11 mouse cellular contexts compared by ENCODE assay signal in the genomic region with DNA sequence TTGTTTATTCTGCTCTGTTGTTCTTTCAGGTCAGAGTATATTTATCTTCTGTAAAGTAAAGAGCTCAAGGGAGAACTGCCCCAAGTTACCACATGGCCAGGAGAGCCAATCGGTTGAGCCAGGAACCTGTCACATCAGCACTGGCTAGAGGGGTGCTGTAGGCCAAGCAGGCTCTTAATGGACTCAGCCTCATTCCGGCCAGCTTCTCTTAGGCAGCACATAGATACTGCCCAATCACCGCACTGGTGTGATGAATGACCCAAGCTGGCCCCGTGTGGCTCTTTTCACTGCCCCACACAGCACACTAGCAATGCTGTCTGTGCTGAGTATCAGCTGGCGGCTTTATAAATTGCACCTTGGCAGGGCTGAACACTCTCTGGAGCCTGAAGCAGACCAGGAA.
DNase-seq lines count a peak whose midpoint lies in the region; ATAC-seq and TF ChIP-seq lines count a peak whose summit lies in the region.
"Had no signal": no experiment of that assay in that cellular context is flagged by ENCODE, and none has a peak within 500 bp of the region (broad histone marks: within the 10 kb centered on the region; RNA-seq: fewer than 3 reads in every experiment).

No protein-coding gene starts in this region.

- H3K9me3 ChIP-seq in forebrain, embryonic 16.5 days (ENCODE audit: control insufficient read depth, low read length) = no peaks in the 10 kb centered on the region
- H3K9me3 ChIP-seq in hindbrain, embryonic 11.5 days (ENCODE audit: control insufficient read depth, low read length) = no peaks in the 10 kb centered on the region
- H3K9me3 ChIP-seq in neural tube, embryonic 11.5 days (ENCODE audit: control insufficient read depth, low read length) = no peaks in the 10 kb centered on the region
- H3K9me3 ChIP-seq in intestine, postnatal 0 days (ENCODE audit: control insufficient read depth) = no peaks in the 10 kb centered on the region

- 49% methylated on average over 5 of the region's 5 CpGs for WGBS in forebrain, embryonic 16.5 days
- WGBS in hindbrain, embryonic 11.5 days = 47% methylated on average over 5 of the region's 5 CpGs
- 45% methylated on average over 5 of the region's 5 CpGs for WGBS in neural tube, embryonic 11.5 days
- WGBS in intestine, postnatal 0 days = 56% methylated on average over 5 of the region's 5 CpGs

- no peak overlapping the region for H3K4me2 ChIP-seq in forebrain, embryonic 16.5 days (ENCODE audit: low read length)
- H3K4me2 ChIP-seq in hindbrain, embryonic 11.5 days (replicated peaks; ENCODE audit: low read depth, low read length) = no peak overlapping the region
- no peak overlapping the region for H3K4me2 ChIP-seq in neural tube, embryonic 11.5 days (ENCODE audit: low read depth)
- H3K4me2 ChIP-seq in intestine, postnatal 0 days (replicated peaks; ENCODE audit: low read depth) = no peak overlapping the region

- H3K27ac ChIP-seq in forebrain, embryonic 16.5 days (ENCODE audit: low read length) = no peak overlapping the region
- H3K27ac ChIP-seq in hindbrain, embryonic 11.5 days (ENCODE audit: low read depth, low read length) = no peak overlapping the region
- H3K27ac ChIP-seq in neural tube, embryonic 11.5 days (ENCODE audit: low read depth, low read length) = no peak overlapping the region
- no peak overlapping the region for H3K27ac ChIP-seq in intestine, postnatal 0 days (ENCODE audit: low read depth, low read length)

- no peak for TF ChIP-seq CTCF in intestine, postnatal 0 days (IDR thresholded peaks at IDR 0.05; ENCODE audit: low read depth)

- peaks cover 5% of the 10 kb centered on the region for H3K4me1 ChIP-seq in forebrain, embryonic 16.5 days (replicated peaks; ENCODE audit: control insufficient read depth, insufficient read depth, low read length)
- H3K4me1 ChIP-seq in hindbrain, embryonic 11.5 days (replicated peaks; ENCODE audit: control insufficient read depth, insufficient read depth, low read length) = no peaks in the 10 kb centered on the region
- H3K4me1 ChIP-seq in neural tube, embryonic 11.5 days (ENCODE audit: control insufficient read depth, insufficient read depth, low read length) = peaks cover 9% of the 10 kb centered on the region
- H3K4me1 ChIP-seq in intestine, postnatal 0 days (replicated peaks; ENCODE audit: control insufficient read depth, insufficient read depth, low read length) = no peaks in the 10 kb centered on the region

- DNase-seq in embryo, embryonic 10.5 days (ENCODE audit: low spot score) = peak; percentile 37
- peak; percentile 30 for DNase-seq in hindbrain, embryonic 11.5 days (ENCODE audit: low spot score)
- peak; percentile 33 for DNase-seq in neural tube, embryonic 11.5 days (ENCODE audit: low spot score)
- DNase-seq in kidney, adult 18-20 months = no peak
- no peak for DNase-seq in spleen, postnatal 10 days (ENCODE audit: low spot score in 2 of 2)
- DNase-seq: adrenal gland, adult 8-10 months; cerebellum, postnatal 36 days; kidney, adult 11 months; lung, adult 2 months had no signal

- peak; percentile 45; the same call in 1 of the 2 replicates for ATAC-seq in forebrain, embryonic 16.5 days
- peak; percentile 66 for ATAC-seq in hindbrain, embryonic 11.5 days (ENCODE audit: low FRiP score)
- peak; percentile 60 for ATAC-seq in neural tube, embryonic 11.5 days (ENCODE audit: insufficient read depth, low FRiP score, low TSS enrichment)
- ATAC-seq in intestine, postnatal 0 days = no peak

- no peaks in the 10 kb centered on the region for H3K27me3 ChIP-seq in forebrain, embryonic 16.5 days (replicated peaks; ENCODE audit: control insufficient read depth, insufficient read depth, low read length)
- H3K27me3 ChIP-seq in hindbrain, embryonic 11.5 days (ENCODE audit: control insufficient read depth, insufficient read depth, low read length) = no peaks in the 10 kb centered on the region
- no peaks in the 10 kb centered on the region; the same call in 1 of the 2 replicates for H3K27me3 ChIP-seq in neural tube, embryonic 11.5 days (ENCODE audit: control insufficient read depth, insufficient read depth, low read length)
- no peaks in the 10 kb centered on the region for H3K27me3 ChIP-seq in intestine, postnatal 0 days (replicated peaks; ENCODE audit: control insufficient read depth, insufficient read depth, low read length)

- no peaks in the 10 kb centered on the region for H3K36me3 ChIP-seq in forebrain, embryonic 16.5 days (ENCODE audit: control insufficient read depth, insufficient read depth)
- no peaks in the 10 kb centered on the region for H3K36me3 ChIP-seq in hindbrain, embryonic 11.5 days (ENCODE audit: control insufficient read depth, insufficient read depth, low read length)
- no peaks in the 10 kb centered on the region for H3K36me3 ChIP-seq in neural tube, embryonic 11.5 days (ENCODE audit: control insufficient read depth, insufficient read depth, low read length)
- no peaks in the 10 kb centered on the region for H3K36me3 ChIP-seq in intestine, postnatal 0 days (ENCODE audit: control insufficient read depth, insufficient read depth)

- no peak overlapping the region for H3K4me3 ChIP-seq in forebrain, embryonic 16.5 days (replicated peaks; ENCODE audit: low read length)
- no peak overlapping the region for H3K4me3 ChIP-seq in hindbrain, embryonic 11.5 days (ENCODE audit: low read depth, low read length)
- H3K4me3 ChIP-seq in neural tube, embryonic 11.5 days (ENCODE audit: low read depth, low read length) = no peak overlapping the region
- H3K4me3 ChIP-seq in intestine, postnatal 0 days (ENCODE audit: low read depth, low read length) = no peak overlapping the region

- no peak overlapping the region for H3K9ac ChIP-seq in forebrain, embryonic 16.5 days (replicated peaks; ENCODE audit: low read depth, low read length)
- no peak overlapping the region for H3K9ac ChIP-seq in hindbrain, embryonic 11.5 days (ENCODE audit: low read depth, low read length)
- H3K9ac ChIP-seq in neural tube, embryonic 11.5 days (ENCODE audit: low read length) = no peak overlapping the region
- H3K9ac ChIP-seq in intestine, postnatal 0 days (ENCODE audit: low read depth, low read length) = no peak overlapping the region

Comparison
In these comparisons a context has a peak if more than half of its experiments do, and no peak if none do; other contexts are left out.
1. DNase-seq: peak in embryo, embryonic 10.5 days (single experiment), hindbrain, embryonic 11.5 days (single experiment) and neural tube, embryonic 11.5 days (single experiment); none in kidney, adult 18-20 months (single experiment) and spleen, postnatal 10 days (0 of 2).